Mouse (Mus musculus) intestine, embryonic 15.5 days (tissue): Measurements from ENCODE around the gene Fastkd3. TPM values are rescaled to one million over a fixed set of nuclear protein-coding genes. Genes with fewer than 3 reads are reported as not detected.

Source experiments
- polyA plus RNA-seq: library from polyadenylated mRNA; unstranded; fragments of >200 nt; fragmentation: Nextera tagmentation; extraction: Ambion mirVana; gene quantifications from 2 replicates; pipeline ENCODE4 v1.2.1, GENCODE M21; 2015

Fastkd3 gene
- polyA plus RNA-seq, 1 experiment from 2014 or later = 37.5 TPM

Other genes with a start within 250 kb of the Fastkd3 start
- 15.9 and 16.5 TPM in 2 replicates for gene Mtrr, start 85 bp upstream of the Fastkd3 start, polyA plus RNA-seq
- gene 1700001L19Rik, start 15.2 kb downstream of the Fastkd3 start, polyA plus RNA-seq = 0.35 TPM in 1 of 2 replicates, not detected in the other